Mouse (Mus musculus): ENCODE data around the gene Rdh7.
"Not testable (repeated sequence)": the region's sequence is repeated elsewhere in the genome, so short reads cannot be mapped to it uniquely, and the experiment has no call there.

- not testable (repeated sequence) for TF ChIP-seq CTCF (IDR thresholded peaks at IDR 0.05; ENCODE audit: borderline replicate concordance, insufficient read depth, low read depth, low read length); POLR2A (IDR thresholded peaks at IDR 0.05; ENCODE audit: borderline replicate concordance, insufficient read depth, low read length)
Measured at GRCm38 (mm10) chr10:127917183-127917582, 28.6 kb upstream of the Rdh7 start.

Data from cerebellum, adult 2 months (tissue).